Mouse (Mus musculus): ENCODE data around the gene Fxyd3. TPM values are rescaled to one million over a fixed set of nuclear protein-coding genes. Genes with fewer than 3 reads are reported as not detected.

Fxyd3 gene
- polyA plus RNA-seq, 1 experiment from 2014 or later, result 108 TPM

- H3K4me1 ChIP-seq, result no peaks in the 10 kb centered on the region
- no peak overlapping the region for H3K4me2 ChIP-seq (replicated peaks)
- H3K27me3 ChIP-seq, result no peaks in the 10 kb centered on the region
- H3K36me3 ChIP-seq, result no peaks in the 10 kb centered on the region
- no peak overlapping the region for H3K4me3 ChIP-seq (replicated peaks)
- no peak for ATAC-seq (ENCODE audit: insufficient number of reproducible peaks, low FRiP score, low TSS enrichment, low read depth)
- WGBS, result 66% methylated on average over 2 of the region's 2 CpGs
- no peak overlapping the region for H3K9ac ChIP-seq
- no peaks in the 10 kb centered on the region for H3K9me3 ChIP-seq (replicated peaks)
- H3K27ac ChIP-seq (replicated peaks), result no peak overlapping the region
Measured at GRCm38 (mm10) chr7:31030717-31031116, 45.8 kb downstream of the Fxyd3 start.

- H3K27ac ChIP-seq (replicated peaks), result no peak overlapping the region
- H3K4me1 ChIP-seq, result no peaks in the 10 kb centered on the region
- no peaks in the 10 kb centered on the region for H3K36me3 ChIP-seq
- no peaks in the 10 kb centered on the region for H3K9me3 ChIP-seq (replicated peaks)
- no peak overlapping the region for H3K4me3 ChIP-seq (replicated peaks)
- 67% methylated on average over 8 of the region's 8 CpGs for WGBS
- no peak overlapping the region for H3K9ac ChIP-seq
- no peak overlapping the region for H3K4me2 ChIP-seq (replicated peaks)
- no peak for ATAC-seq (ENCODE audit: insufficient number of reproducible peaks, low FRiP score, low TSS enrichment, low read depth)
- H3K27me3 ChIP-seq, result no peaks in the 10 kb centered on the region
Measured at GRCm38 (mm10) chr7:31028609-31029008, 47.9 kb downstream of the Fxyd3 start.

Small RNAs within 50 kb of the gene (microRNA-seq; reads per million reads assigned to microRNA genes)
- gene Mir7050 (ENCODE audit: borderline number of aligned reads), result not detected

Other genes with a start within 250 kb of the Fxyd3 start
- not detected in 2 replicates for gene Ffar3, start 220.5 kb downstream of the Fxyd3 start, polyA plus RNA-seq (2015; fragmentation: Nextera tagmentation; extraction: Ambion mirVana)
- not detected in 2 replicates for gene Ffar1, start 215.1 kb downstream of the Fxyd3 start, polyA plus RNA-seq (2015; fragmentation: Nextera tagmentation; extraction: Ambion mirVana)
- gene Cd22, start 196.4 kb downstream of the Fxyd3 start, polyA plus RNA-seq (2015; fragmentation: Nextera tagmentation; extraction: Ambion mirVana), result 0.11 and 0.20 TPM in 2 replicates
- 1.00 and 1.4 TPM in 2 replicates for gene Mag, start 161.8 kb downstream of the Fxyd3 start, polyA plus RNA-seq (2015; fragmentation: Nextera tagmentation; extraction: Ambion mirVana)
- gene Hamp2, start 152.0 kb downstream of the Fxyd3 start, polyA plus RNA-seq (2015; fragmentation: Nextera tagmentation; extraction: Ambion mirVana), result 0.93 TPM in 1 of 2 replicates, not detected in the other
- not detected in 2 replicates for gene Hamp, start 132.7 kb downstream of the Fxyd3 start, polyA plus RNA-seq (2015; fragmentation: Nextera tagmentation; extraction: Ambion mirVana)
- 23.3 and 25.0 TPM in 2 replicates for gene Usf2, start 119.9 kb downstream of the Fxyd3 start, polyA plus RNA-seq (2015; fragmentation: Nextera tagmentation; extraction: Ambion mirVana)
- gene Lsr, start 103.2 kb downstream of the Fxyd3 start, polyA plus RNA-seq (2015; fragmentation: Nextera tagmentation; extraction: Ambion mirVana), result 40.8 and 47.2 TPM in 2 replicates
- gene Fam187b, start 102.9 kb downstream of the Fxyd3 start, polyA plus RNA-seq (2015; fragmentation: Nextera tagmentation; extraction: Ambion mirVana), result 3.3 and 4.8 TPM in 2 replicates
- 43.8 and 46.2 TPM in 2 replicates for gene Fxyd5, start 34.2 kb downstream of the Fxyd3 start, polyA plus RNA-seq (2015; fragmentation: Nextera tagmentation; extraction: Ambion mirVana)
- gene Fxyd7, start 25.2 kb downstream of the Fxyd3 start, polyA plus RNA-seq (2015; fragmentation: Nextera tagmentation; extraction: Ambion mirVana), result 10.6 and 12.3 TPM in 2 replicates
- gene Fxyd1, start 19.5 kb downstream of the Fxyd3 start, polyA plus RNA-seq (2015; fragmentation: Nextera tagmentation; extraction: Ambion mirVana), result 115 and 119 TPM in 2 replicates
- gene Lgi4, start 17.4 kb downstream of the Fxyd3 start, polyA plus RNA-seq (2015; fragmentation: Nextera tagmentation; extraction: Ambion mirVana), result 1.7 and 2.1 TPM in 2 replicates
- gene Hpn, start 38.6 kb upstream of the Fxyd3 start, polyA plus RNA-seq (2015; fragmentation: Nextera tagmentation; extraction: Ambion mirVana), result 5.4 and 5.7 TPM in 2 replicates
- gene Scn1b, start 50.3 kb upstream of the Fxyd3 start, polyA plus RNA-seq (2015; fragmentation: Nextera tagmentation; extraction: Ambion mirVana), result 7.1 and 7.8 TPM in 2 replicates
- gene Gramd1a, start 79.2 kb upstream of the Fxyd3 start, polyA plus RNA-seq (2015; fragmentation: Nextera tagmentation; extraction: Ambion mirVana), result 72.5 and 75.2 TPM in 2 replicates
- not detected in 2 replicates for gene Scgb2b2, start 213.8 kb upstream of the Fxyd3 start, polyA plus RNA-seq (2015; fragmentation: Nextera tagmentation; extraction: Ambion mirVana)
- gene Scgb1b2, start 215.1 kb upstream of the Fxyd3 start, polyA plus RNA-seq (2015; fragmentation: Nextera tagmentation; extraction: Ambion mirVana), result not detected in 2 replicates

All from embryonic facial prominence, embryonic 15.5 days (tissue).